Mouse (Mus musculus) spleen, adult 18-20 months (tissue): Measurements from ENCODE around the gene Trpd52l3.

Experiments
- DNase-seq, 2 experiments: peaks; one replicate each; pipeline ENCODE4 v3.0.0; 2022; ENCODE audit warnings: mixed read lengths in 2 of 2

Gene Trpd52l3

GRCm38 (mm10) chr19:30029894-30030635 lies 26.5 kb downstream of the Trpd52l3 start, which contains the start of gene Uhrf2:
Gene Uhrf2 (plus strand): TSS chr19:30030513.
- DNase-seq = peak; percentile 95 to 97

GRCm38 (mm10) chr19:30030636-30031467 lies 27.3 kb downstream of the Trpd52l3 start:
- peak; percentile 7 to 17 for DNase-seq

DNA sequence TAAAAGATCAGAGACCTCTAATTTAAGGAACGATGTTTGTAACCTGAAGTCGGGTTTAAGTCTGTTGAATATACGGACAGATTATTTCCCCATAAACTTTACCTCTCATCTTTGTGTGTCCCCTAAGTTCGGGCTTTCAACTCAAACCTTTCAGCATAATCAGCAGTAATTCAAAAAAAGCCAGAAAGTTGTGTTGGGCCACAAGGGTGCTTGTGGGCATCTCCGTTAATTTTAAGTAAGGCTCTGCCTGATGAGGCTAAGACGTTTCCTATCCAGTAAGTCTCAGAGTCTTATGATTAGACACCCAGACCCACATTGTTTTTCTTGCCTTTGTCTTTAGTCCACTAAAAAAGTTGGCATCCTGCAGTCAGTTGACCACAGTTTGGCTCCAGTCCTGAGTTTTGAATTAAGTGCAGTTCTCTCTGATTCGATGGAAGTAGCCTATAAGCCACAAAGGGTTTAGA lies 27.9 kb downstream of the Trpd52l3 start:
- DNase-seq = no peak

DNA sequence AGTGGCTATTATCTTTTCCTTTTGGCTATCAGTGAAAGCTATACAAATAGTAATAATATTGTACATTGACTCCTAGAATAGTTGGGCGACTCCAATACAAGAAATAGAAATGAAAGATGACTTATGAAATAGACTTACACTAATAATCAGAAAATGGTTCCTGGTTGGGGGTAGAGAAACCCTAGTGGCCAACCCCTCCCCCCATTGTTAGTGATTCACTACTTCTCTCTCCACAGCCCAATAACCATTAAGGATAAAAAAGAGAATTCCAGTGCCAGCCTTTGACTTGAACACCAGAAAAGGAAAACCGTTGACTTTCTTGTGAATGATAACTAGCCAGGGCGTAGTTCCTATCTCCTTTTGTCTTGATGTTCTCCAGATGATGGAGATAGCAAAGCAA lies 28.6 kb downstream of the Trpd52l3 start:
- no peak for DNase-seq

DNA sequence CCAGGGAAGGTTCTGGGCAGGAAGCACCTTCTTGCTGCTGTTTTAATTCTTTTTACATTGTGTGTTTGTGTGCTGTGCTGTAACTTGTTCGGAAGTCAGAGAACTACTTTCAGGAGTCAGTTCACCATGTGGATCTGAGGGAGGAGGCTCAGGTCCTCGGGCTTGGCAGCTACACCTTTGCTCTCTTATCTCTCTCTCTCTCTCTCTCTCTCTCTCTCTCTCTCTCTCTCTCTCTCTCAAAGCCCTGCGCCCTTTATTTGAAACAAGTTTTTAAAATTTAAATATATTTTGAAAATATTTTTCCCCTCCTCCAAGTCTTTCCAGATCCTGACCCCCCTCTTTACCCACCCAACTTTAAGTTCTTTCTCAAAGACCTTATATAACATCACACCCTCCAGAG lies 31.8 kb downstream of the Trpd52l3 start:
- DNase-seq = no peak

DNA sequence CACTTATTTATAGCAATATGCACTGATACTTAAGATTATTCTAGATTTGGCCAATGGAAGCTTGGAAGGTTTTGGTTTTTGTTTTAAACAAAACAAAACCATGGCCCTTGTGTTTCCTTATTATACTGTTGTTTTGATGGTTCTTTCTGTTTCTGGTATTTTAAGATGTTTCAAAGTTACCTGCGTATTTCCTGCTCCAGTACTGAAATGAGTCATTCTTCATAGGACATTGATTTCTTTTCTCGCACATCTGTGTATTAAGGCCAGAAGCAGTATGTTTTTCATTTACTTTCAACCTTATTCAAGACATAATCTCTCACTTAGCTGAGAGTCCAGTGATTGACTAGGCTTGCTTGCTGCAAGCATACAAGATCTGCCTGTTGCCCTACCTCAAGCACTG lies 40.1 kb downstream of the Trpd52l3 start:
- DNase-seq = no peak

DNA sequence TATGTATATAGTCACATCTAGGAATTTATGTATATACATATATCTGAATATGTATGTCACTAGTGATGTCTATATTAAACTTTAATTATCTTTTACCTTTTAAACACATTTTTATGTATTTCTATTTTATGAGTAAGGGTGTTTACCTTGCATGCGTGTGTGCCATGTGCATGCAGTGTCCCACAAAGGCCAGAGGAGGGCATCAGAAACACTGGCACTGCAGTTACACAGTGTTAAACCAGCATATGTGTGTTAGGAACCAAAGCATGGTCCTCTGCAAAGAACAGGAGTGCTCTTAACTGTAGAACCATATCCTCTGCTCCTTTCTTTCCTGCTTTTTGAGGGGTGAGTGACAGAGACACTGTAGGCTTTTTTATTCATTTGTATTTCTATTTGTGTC lies 41.0 kb downstream of the Trpd52l3 start:
- no peak for DNase-seq

- DNase-seq = no peak
Observed at GRCm38 (mm10) chr19:30045857-30046256, 42.3 kb downstream of the Trpd52l3 start.

DNA sequence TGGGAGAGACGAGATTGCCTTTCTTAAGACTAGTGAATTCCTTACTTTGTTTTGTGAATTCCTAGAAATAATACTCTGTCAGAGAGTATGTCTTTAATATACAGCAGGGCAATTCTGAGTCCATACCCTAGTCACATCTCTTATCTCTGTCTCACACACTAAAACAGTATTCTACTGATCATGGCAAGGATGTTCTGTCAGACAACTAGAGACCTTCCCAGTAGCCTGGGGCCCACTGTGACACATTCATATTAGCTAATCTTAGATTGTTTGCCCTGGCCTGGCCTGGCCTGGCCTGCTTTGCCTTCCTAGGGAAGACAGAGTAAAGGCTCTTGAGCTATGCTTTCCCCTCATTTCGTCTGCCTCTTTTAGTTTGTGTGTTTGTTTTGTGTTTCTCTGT lies 47.0 kb downstream of the Trpd52l3 start:
- DNase-seq = no peak

- no peak for DNase-seq
Observed at GRCm38 (mm10) chr19:30051479-30051878, 47.9 kb downstream of the Trpd52l3 start.

DNA sequence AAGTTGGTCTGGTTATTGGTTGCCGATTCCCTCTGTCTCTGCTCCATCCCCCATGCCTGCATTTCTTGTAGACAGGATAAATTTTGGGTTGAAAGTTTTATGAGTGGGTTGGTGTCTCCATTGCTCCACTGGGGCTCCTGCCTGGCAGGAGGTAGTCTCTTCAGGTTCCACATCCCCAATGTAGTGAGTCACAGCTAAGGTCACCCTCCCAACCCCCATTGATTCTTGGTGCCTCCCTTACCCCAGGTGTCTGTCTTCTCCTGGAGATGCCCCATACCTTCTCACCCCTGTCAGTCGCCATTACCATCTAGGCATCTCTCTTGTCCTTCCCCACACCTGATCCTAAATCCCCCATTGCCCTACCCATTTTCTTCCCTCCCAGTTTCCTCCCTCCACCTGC lies 50.6 kb downstream of the Trpd52l3 start:
- no peak for DNase-seq
